Mouse (Mus musculus) forebrain, embryonic 16.5 days (tissue): ENCODE results near the gene Capn15. TPM values are rescaled to one million over a fixed set of nuclear protein-coding genes. Genes with fewer than 3 reads are reported as not detected.

Experiments
- ATAC-seq: fragments of 200-750 bp; cut with Nextera tagmentation; 2 replicates; pipeline ENCODE4 v1.8.0; 2017; ENCODE audit warnings: mild to moderate bottlenecking, moderate library complexity
- H3K27ac ChIP-seq: fragments of 300-500 bp; sonication (generic); 2 replicates; pipeline ENCODE4 v1.5.1; 2014; ENCODE audit warnings: low read length, control low read depth
- H3K27me3 ChIP-seq: fragments of 300-500 bp; sonication (generic); replicated peaks from 2 replicates; pipeline ENCODE4 v1.6.1; 2014; ENCODE audit warnings: low read length; ENCODE audit not compliant: control insufficient read depth, insufficient read depth
- H3K36me3 ChIP-seq: fragments of 300-500 bp; sonication (generic); 2 replicates; pipeline ENCODE4 v1.6.1; 2014; ENCODE audit not compliant: control insufficient read depth, insufficient read depth
- H3K4me1 ChIP-seq: fragments of 300-500 bp; sonication (generic); replicated peaks from 2 replicates; pipeline ENCODE4 v1.6.1; 2014; ENCODE audit warnings: low read length; ENCODE audit not compliant: control insufficient read depth, insufficient read depth
- H3K4me2 ChIP-seq: fragments of 300-500 bp; sonication (generic); 2 replicates; pipeline ENCODE4 v1.6.1; 2014; ENCODE audit warnings: mild to moderate bottlenecking, low read length, control low read depth
- H3K4me3 ChIP-seq: fragments of 300-500 bp; sonication (generic); replicated peaks from 2 replicates; pipeline ENCODE4 v1.5.1; 2014; ENCODE audit warnings: mild to moderate bottlenecking, low read length, control low read depth
- H3K9ac ChIP-seq: fragments of 300-500 bp; sonication (generic); replicated peaks from 2 replicates; pipeline ENCODE4 v1.6.1; 2014; ENCODE audit warnings: low read depth, low read length, control low read depth
- H3K9me3 ChIP-seq: fragments of 300-500 bp; sonication (generic); 2 replicates; pipeline ENCODE4 v1.6.1; 2016; ENCODE audit warnings: low read length; ENCODE audit not compliant: control insufficient read depth
- WGBS: fragments of 180-500 bp; shearing (Covaris S2); extraction: QIAGEN DNeasy Blood & Tissue Kit; methylation state at CpG from one replicate; pipeline ENCODE4 v1.1.7; 2014; 5-methylcytosine and 5-hydroxymethylcytosine counted together
- polyA plus RNA-seq: library from polyadenylated mRNA; unstranded; fragments of >200 nt; fragmentation: Nextera tagmentation; extraction: Ambion mirVana; gene quantifications from 2 replicates; pipeline ENCODE4 v1.2.1, GENCODE M21; 2015

The Capn15 gene
- polyA plus RNA-seq, 1 experiment from 2014 or later: 23.3 TPM

- ATAC-seq: no peak
- H3K27me3 ChIP-seq: no peaks in the 10 kb centered on the region
- H3K9me3 ChIP-seq: no peaks in the 10 kb centered on the region
- no peak overlapping the region for H3K4me3 ChIP-seq
- 0 out of 2 replicates have a peak, but pooled peaks cover 4% of the 10 kb centered on the region for H3K4me1 ChIP-seq
- H3K4me2 ChIP-seq: no peak overlapping the region
- no peak overlapping the region for H3K27ac ChIP-seq
- H3K9ac ChIP-seq: no peak overlapping the region
- H3K36me3 ChIP-seq: no peaks in the 10 kb centered on the region
- 98% methylated on average over 5 of the region's 5 CpGs for WGBS
These were observed 24.0 kb downstream of the Capn15 start for GRCm38 (mm10) chr17:25961566-25961965.

GRCm38 (mm10) chr17:25959630-25960467, 25.7 kb downstream of the Capn15 start:
- 92% methylated on average over 23 of the region's 23 CpGs for WGBS
- H3K4me1 ChIP-seq: 0 out of 2 replicates have a peak, but pooled peaks cover 4% of the 10 kb centered on the region
- H3K36me3 ChIP-seq: no peaks in the 10 kb centered on the region; the same call in 1 of the 2 replicates
- H3K4me3 ChIP-seq: no peak overlapping the region
- H3K4me2 ChIP-seq: no peak overlapping the region
- H3K9me3 ChIP-seq: no peaks in the 10 kb centered on the region
- H3K27ac ChIP-seq: no peak overlapping the region
- no peak overlapping the region for H3K9ac ChIP-seq
- ATAC-seq: no peak
- no peaks in the 10 kb centered on the region for H3K27me3 ChIP-seq

DNA sequence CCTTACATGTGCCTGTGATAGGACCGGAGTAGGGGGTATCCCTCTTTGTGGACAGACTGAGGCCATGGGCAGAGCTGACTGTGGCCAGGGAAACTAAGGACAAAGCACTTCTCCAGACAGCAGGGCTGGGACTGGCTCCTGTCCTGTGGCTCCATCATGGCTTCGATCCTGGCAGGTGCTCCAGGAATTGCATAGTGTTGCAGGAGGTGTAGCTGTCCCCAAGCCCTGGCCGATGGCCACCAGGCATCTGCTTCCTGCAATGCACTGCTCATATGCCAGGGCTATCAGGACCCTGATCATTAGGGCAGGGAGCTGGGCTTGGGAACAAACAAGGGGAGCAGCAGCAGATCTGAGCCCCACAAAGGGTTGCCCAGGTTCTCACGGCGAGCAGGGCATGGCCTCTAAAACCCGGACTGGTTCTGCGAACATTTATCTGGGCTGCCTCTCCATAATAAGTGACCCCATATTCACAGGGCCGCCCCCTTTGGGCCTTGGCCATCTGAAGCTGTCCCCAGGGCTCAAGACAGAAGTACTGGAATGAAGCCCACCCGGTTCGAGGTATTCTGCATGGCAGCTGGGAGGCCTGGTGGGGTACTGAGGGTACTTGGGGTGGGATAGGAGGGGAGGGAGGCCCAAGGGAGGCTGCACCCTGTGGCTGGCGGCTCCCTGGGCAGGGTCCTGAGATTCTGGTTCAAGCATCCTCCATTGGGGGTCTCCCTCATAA, 26.7 kb downstream of the Capn15 start:
- Histone ChIP-seq H3K4me2 (no peak overlapping the region), H3K4me3 (no peak overlapping the region), H3K27me3 (no peaks in the 10 kb centered on the region), H3K36me3 (no peaks in the 10 kb centered on the region; the same call in 1 of the 2 replicates), H3K9ac (no peak overlapping the region), H3K27ac (no peak overlapping the region), H3K9me3 (no peaks in the 10 kb centered on the region), H3K4me1 (0 out of 2 replicates have a peak, but pooled peaks cover 4% of the 10 kb centered on the region)
- 95% methylated on average over 11 of the region's 11 CpGs for WGBS
- no peak for ATAC-seq

- H3K27ac ChIP-seq: no peak overlapping the region
- ATAC-seq: no peak
- H3K9ac ChIP-seq: no peak overlapping the region
These were observed 28.0 kb downstream of the Capn15 start for GRCm38 (mm10) chr17:25957586-25958051.

GRCm38 (mm10) chr17:25956631-25957030, 29.0 kb downstream of the Capn15 start:
- H3K9ac ChIP-seq: no peak overlapping the region
- WGBS: 84% methylated on average over 7 of the region's 7 CpGs
- H3K4me1 ChIP-seq: peaks cover 9% of the 10 kb centered on the region
- H3K4me3 ChIP-seq: no peak overlapping the region
- H3K27ac ChIP-seq: no peak overlapping the region
- ATAC-seq: no peak
- no peaks in the 10 kb centered on the region for H3K9me3 ChIP-seq
- no peak overlapping the region for H3K4me2 ChIP-seq
- H3K36me3 ChIP-seq: no peaks in the 10 kb centered on the region; the same call in 1 of the 2 replicates
- peaks cover 20% of the 10 kb centered on the region for H3K27me3 ChIP-seq

More at GRCm38 (mm10) chr17:25957586-25958051, 28.0 kb downstream of the Capn15 start:
- H3K4me3 ChIP-seq: no peak overlapping the region
- peaks cover 10% of the 10 kb centered on the region for H3K27me3 ChIP-seq
- no peaks in the 10 kb centered on the region; the same call in 1 of the 2 replicates for H3K36me3 ChIP-seq
- H3K9me3 ChIP-seq: no peaks in the 10 kb centered on the region
- 74% methylated on average over 14 of the region's 14 CpGs for WGBS
- 0 out of 2 replicates have a peak, but pooled peaks cover 4% of the 10 kb centered on the region for H3K4me1 ChIP-seq
- no peak overlapping the region for H3K4me2 ChIP-seq

GRCm38 (mm10) chr17:25956201-25956600, 29.4 kb downstream of the Capn15 start:
- Histone ChIP-seq H3K27me3 (peaks cover 25% of the 10 kb centered on the region), H3K4me3 (no peak overlapping the region), H3K4me1 (peaks cover 14% of the 10 kb centered on the region), H3K4me2 (no peak overlapping the region), H3K9me3 (no peaks in the 10 kb centered on the region), H3K36me3 (no peaks in the 10 kb centered on the region; the same call in 1 of the 2 replicates), H3K9ac (no peak overlapping the region), H3K27ac (no peak overlapping the region)
- ATAC-seq: no peak
- 67% methylated on average over 6 of the region's 7 CpGs for WGBS

DNA sequence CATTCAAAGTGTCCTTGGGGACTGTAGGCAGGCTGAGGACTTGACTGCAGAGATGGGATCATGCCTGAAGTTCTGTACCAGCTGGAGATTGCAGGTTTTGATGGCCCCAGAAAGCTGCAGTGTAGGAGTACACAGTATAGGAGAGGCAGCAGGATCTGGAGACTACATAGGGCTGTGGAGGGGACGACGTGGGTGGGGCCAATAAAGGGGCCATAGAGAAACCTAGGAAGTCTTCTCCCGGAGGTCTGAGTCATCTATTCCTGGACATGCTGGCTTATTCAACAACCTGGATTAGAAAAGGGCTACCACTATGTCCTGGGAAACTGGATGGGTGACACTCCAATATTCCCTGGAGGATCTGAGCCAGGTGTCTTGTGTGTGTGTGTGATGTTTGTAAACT, 29.9 kb downstream of the Capn15 start:
- H3K27me3 ChIP-seq: peaks cover 27% of the 10 kb centered on the region
- no peak overlapping the region for H3K4me2 ChIP-seq
- H3K9me3 ChIP-seq: no peaks in the 10 kb centered on the region
- peaks cover 15% of the 10 kb centered on the region for H3K4me1 ChIP-seq
- H3K4me3 ChIP-seq: no peak overlapping the region
- no peaks in the 10 kb centered on the region; the same call in 1 of the 2 replicates for H3K36me3 ChIP-seq
- no peak for ATAC-seq
- H3K27ac ChIP-seq: no peak overlapping the region
- no peak overlapping the region for H3K9ac ChIP-seq
- WGBS: 70% methylated on average over 3 of the region's 3 CpGs

GRCm38 (mm10) chr17:25954671-25955070, 30.9 kb downstream of the Capn15 start:
- 75% methylated on average over 2 of the region's 2 CpGs for WGBS

GRCm38 (mm10) chr17:25953161-25953560, 32.4 kb downstream of the Capn15 start:
- Histone ChIP-seq H3K4me3 (no peak overlapping the region), H3K4me1 (peaks cover 15% of the 10 kb centered on the region), H3K27ac (no peak overlapping the region), H3K9me3 (no peaks in the 10 kb centered on the region), H3K9ac (no peak overlapping the region), H3K36me3 (no peaks in the 10 kb centered on the region; the same call in 1 of the 2 replicates), H3K4me2 (no peak overlapping the region), H3K27me3 (peaks cover 36% of the 10 kb centered on the region)
- 74% methylated on average over 5 of the region's 5 CpGs for WGBS
- no peak for ATAC-seq

More at GRCm38 (mm10) chr17:25954671-25955070, 30.9 kb downstream of the Capn15 start:
- Histone ChIP-seq H3K27me3 (peaks cover 36% of the 10 kb centered on the region), H3K4me2 (no peak overlapping the region), H3K27ac (no peak overlapping the region), H3K36me3 (no peaks in the 10 kb centered on the region; the same call in 1 of the 2 replicates), H3K9me3 (no peaks in the 10 kb centered on the region), H3K9ac (no peak overlapping the region), H3K4me3 (no peak overlapping the region), H3K4me1 (peaks cover 15% of the 10 kb centered on the region)
- ATAC-seq: no peak
